Mouse (Mus musculus) heart, postnatal 25 days (tissue): ENCODE measurements at regions not wholly inside any gene's neighbourhood (a gene's known extent, or its start where the extent isn't known, plus 50 kb on each side); places are given as distances from the start of the nearest gene placed in this dataset.

Experiments used
- DNase-seq: peaks from one replicate; pipeline ENCODE4 v3.0.0; 2022; ENCODE audit warnings: low spot score
- intact Hi-C: fragments of 180-260 bp; cut with DNase I; formaldehyde crosslinking; loops from one replicate; pipeline ENCODE4 v1.15.1; 2025

GRCm38 (mm10) chr2:82508595-82508994, 434.8 kb upstream of the Fsip2 start:
- intact Hi-C loops = no loop called here
- DNase-seq = no peak

- no peak for DNase-seq
- intact Hi-C loops = no loop called here
Measured at GRCm38 (mm10) chr2:82515165-82515564, 428.3 kb upstream of the Fsip2 start.

- no peak for DNase-seq
- intact Hi-C loops = no loop called here
Measured at GRCm38 (mm10) chr2:82519951-82520350, 423.5 kb upstream of the Fsip2 start.

- intact Hi-C loops = no loop called here
- no peak for DNase-seq
Measured at GRCm38 (mm10) chr2:82538958-82539357, 404.5 kb upstream of the Fsip2 start.

- no peak for DNase-seq
- intact Hi-C loops = no loop called here
Measured at GRCm38 (mm10) chr2:82540676-82541075, 402.8 kb upstream of the Fsip2 start.

GRCm38 (mm10) chr2:82570358-82570757, 373.1 kb upstream of the Fsip2 start:
- no peak for DNase-seq
- intact Hi-C loops = loop anchor here (2.0 kb wide), 1 partner anchor 506 kb away; no protein-coding TSS in a partner anchor

GRCm38 (mm10) chr2:82572099-82572498, 371.3 kb upstream of the Fsip2 start:
- intact Hi-C loops = no loop called here
- DNase-seq = no peak

GRCm38 (mm10) chr2:82573841-82574240, 369.6 kb upstream of the Fsip2 start:
- intact Hi-C loops = no loop called here
- no peak for DNase-seq

- no peak for DNase-seq
- intact Hi-C loops = no loop called here
Measured at GRCm38 (mm10) chr2:82579665-82580064, 363.8 kb upstream of the Fsip2 start.

- intact Hi-C loops = no loop called here
- no peak for DNase-seq
Measured at GRCm38 (mm10) chr2:82616185-82616584, 327.2 kb upstream of the Fsip2 start.

- DNase-seq = no peak
- intact Hi-C loops = no loop called here
Measured at GRCm38 (mm10) chr2:82620553-82620952, 322.9 kb upstream of the Fsip2 start.

GRCm38 (mm10) chr2:82644428-82644827, 299.0 kb upstream of the Fsip2 start:
- intact Hi-C loops = no loop called here
- DNase-seq = no peak
